Mouse (Mus musculus): Measurements from ENCODE around the gene Asxl1. TPM values are rescaled to one million over a fixed set of nuclear protein-coding genes. Genes with fewer than 3 reads are reported as not detected.

Gene Asxl1
- polyA plus RNA-seq, 1 experiment from 2014 or later: 12.2 TPM

DNA sequence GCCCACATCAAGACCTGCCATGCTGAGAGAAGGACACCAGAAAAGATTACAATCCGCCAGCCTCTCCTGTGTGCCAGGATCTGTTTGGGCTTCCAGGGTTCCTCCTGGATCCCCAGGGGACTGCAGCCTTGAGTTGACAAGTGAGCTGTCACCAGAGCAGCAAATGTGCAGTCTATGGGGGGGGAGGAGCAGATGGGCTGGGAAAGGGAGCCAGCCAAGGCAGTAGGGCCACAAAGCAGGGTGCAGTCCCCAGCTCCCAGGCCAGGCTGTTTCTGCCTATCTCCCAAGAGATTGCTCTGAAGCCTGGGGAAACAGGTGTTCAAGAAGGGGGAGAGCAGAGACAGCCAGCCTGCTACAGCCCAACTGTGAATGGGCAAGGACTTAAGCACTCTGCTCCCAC is 72.8 kb downstream of the Asxl1 start:
- no peaks in the 10 kb centered on the region for H3K9me3 ChIP-seq (replicated peaks)
- no peaks in the 10 kb centered on the region for H3K27me3 ChIP-seq (replicated peaks)
- H3K4me2 ChIP-seq: no peak overlapping the region
- WGBS (ENCODE audit: insufficient replicate concordance): 86% methylated on average over 1 of the region's 1 CpGs
- H3K4me1 ChIP-seq: peaks cover 12% of the 10 kb centered on the region
- H3K4me3 ChIP-seq: no peak overlapping the region
- peak overlapping the region; percentile 36; the same call in 1 of the 2 replicates for H3K27ac ChIP-seq
- peaks cover 93% of the 10 kb centered on the region for H3K36me3 ChIP-seq
- H3K9ac ChIP-seq: no peak overlapping the region
- ATAC-seq: no peak

- Histone ChIP-seq H3K4me2 (no peak overlapping the region), H3K4me1 (peaks cover 36% of the 10 kb centered on the region), H3K27ac (0 out of 2 replicates have a peak overlapping the region, but pooled peaks have one; percentile 29), H3K36me3 (peaks cover 93% of the 10 kb centered on the region), H3K4me3 (no peak overlapping the region), H3K27me3 (replicated peaks) (no peaks in the 10 kb centered on the region), H3K9me3 (replicated peaks) (no peaks in the 10 kb centered on the region), H3K9ac (no peak overlapping the region)
- no peak for ATAC-seq
These were observed 75.6 kb downstream of the Asxl1 start for GRCm38 (mm10) chr2:153421233-153421632.

GRCm38 (mm10) chr2:153422051-153422450 is 76.4 kb downstream of the Asxl1 start:
- Histone ChIP-seq H3K27ac (no peak overlapping the region), H3K9me3 (replicated peaks) (no peaks in the 10 kb centered on the region), H3K4me2 (no peak overlapping the region), H3K4me3 (no peak overlapping the region), H3K36me3 (peaks cover 87% of the 10 kb centered on the region), H3K4me1 (peaks cover 44% of the 10 kb centered on the region), H3K9ac (no peak overlapping the region), H3K27me3 (replicated peaks) (no peaks in the 10 kb centered on the region)
- ATAC-seq: no peak
- WGBS (ENCODE audit: insufficient replicate concordance): 74% methylated on average over 5 of the region's 5 CpGs

GRCm38 (mm10) chr2:153423113-153423512 is 77.5 kb downstream of the Asxl1 start:
- Histone ChIP-seq H3K4me1 (peaks cover 54% of the 10 kb centered on the region), H3K27ac (no peak overlapping the region), H3K4me2 (no peak overlapping the region), H3K27me3 (replicated peaks) (no peaks in the 10 kb centered on the region), H3K4me3 (no peak overlapping the region), H3K9me3 (replicated peaks) (no peaks in the 10 kb centered on the region), H3K9ac (no peak overlapping the region), H3K36me3 (peaks cover 84% of the 10 kb centered on the region)
- 77% methylated on average over 3 of the region's 3 CpGs for WGBS (ENCODE audit: insufficient replicate concordance)
- no peak for ATAC-seq

- no peak overlapping the region for H3K4me2 ChIP-seq
- peaks cover 69% of the 10 kb centered on the region for H3K4me1 ChIP-seq
- peaks cover 84% of the 10 kb centered on the region for H3K36me3 ChIP-seq
- ATAC-seq: no peak
- no peak overlapping the region for H3K4me3 ChIP-seq
- WGBS (ENCODE audit: insufficient replicate concordance): 71% methylated on average over 8 of the region's 8 CpGs
- no peaks in the 10 kb centered on the region for H3K27me3 ChIP-seq (replicated peaks)
- no peaks in the 10 kb centered on the region for H3K9me3 ChIP-seq (replicated peaks)
- H3K9ac ChIP-seq: no peak overlapping the region
- H3K27ac ChIP-seq: peak overlapping the region; percentile 46; the same call in 1 of the 2 replicates
These were observed 78.9 kb downstream of the Asxl1 start for GRCm38 (mm10) chr2:153424557-153424956.

DNA sequence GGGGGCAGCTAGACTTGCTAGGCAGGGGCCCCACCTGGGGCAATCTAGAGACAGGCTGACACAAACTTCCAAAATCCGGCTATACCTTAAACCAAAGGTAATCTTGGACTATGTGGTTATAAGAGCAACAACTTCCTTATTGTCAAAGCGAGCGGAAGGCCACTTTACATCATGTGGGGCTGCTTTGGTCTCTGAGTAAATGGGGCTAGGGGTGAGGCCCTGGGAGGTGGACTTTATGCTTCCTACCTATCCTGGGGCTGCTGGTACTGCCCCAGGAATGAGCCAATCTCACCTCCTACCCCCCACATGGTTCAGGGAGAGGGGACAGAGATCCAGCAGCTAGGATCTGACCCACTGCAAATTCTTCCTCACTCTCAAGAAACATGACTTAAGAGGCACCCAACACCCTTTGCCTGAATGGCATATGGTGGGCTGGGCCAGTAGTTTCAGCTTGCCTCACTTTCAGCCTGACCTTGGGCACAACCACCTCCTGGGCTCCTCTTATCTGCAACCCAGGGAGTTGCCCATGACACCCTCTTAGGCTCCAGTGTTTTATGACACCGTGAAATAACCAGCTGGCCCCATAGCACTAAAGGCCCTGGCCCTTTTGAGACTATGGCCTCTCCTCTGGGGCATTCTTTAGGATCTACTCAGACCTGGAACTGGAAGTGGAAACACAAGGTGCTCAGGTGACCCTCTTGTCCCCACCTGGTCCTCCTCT is 79.7 kb downstream of the Asxl1 start:
- peak overlapping the region; percentile 46; the same call in 1 of the 2 replicates for H3K27ac ChIP-seq
- no peak; the same call in 1 of the 2 replicates for ATAC-seq

DNA sequence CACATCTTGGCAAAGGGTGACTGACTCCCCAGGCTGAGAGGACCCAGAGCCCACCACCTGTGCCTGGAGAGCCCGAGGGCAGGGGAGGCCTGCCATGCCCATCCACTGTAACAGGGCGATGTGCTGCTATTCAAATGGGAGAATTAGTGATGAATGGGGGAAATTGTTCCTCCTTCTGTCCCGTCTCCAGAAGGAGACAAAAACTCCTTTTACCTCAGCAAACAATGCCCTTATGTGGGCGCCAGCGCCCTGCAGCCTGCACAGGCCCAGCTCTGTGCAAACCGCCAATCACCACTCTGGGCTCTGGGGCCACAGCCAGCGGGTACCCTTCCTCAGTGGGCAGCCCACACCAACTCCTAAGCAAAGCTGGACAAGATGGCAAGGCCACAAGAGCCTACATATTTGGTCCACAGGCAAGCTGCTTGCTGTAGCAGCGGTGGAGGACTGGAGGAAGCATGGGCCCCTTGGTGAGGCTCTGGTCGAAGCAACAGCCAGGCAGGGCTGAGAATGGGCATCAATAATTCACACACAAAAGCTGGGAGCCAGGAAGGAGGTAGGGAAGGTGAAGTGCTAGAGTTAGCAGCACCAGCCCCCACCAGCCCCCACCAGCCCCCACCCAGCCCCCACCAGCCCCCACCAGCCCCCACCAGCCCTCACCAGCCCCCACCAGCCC is 80.5 kb downstream of the Asxl1 start:
- Histone ChIP-seq H3K9me3 (replicated peaks) (no peaks in the 10 kb centered on the region), H3K36me3 (peaks cover 84% of the 10 kb centered on the region), H3K4me3 (no peak overlapping the region), H3K4me2 (no peak overlapping the region), H3K4me1 (peaks cover 82% of the 10 kb centered on the region), H3K27me3 (replicated peaks) (no peaks in the 10 kb centered on the region), H3K27ac (peak overlapping the region; percentile 56; the same call in 1 of the 2 replicates), H3K9ac (no peak overlapping the region)
- 82% methylated on average over 9 of the region's 9 CpGs for WGBS (ENCODE audit: insufficient replicate concordance)
- no peak for ATAC-seq

More for the DNA sequence above, 79.7 kb downstream of the Asxl1 start:
- WGBS (ENCODE audit: insufficient replicate concordance): 71% methylated on average over 4 of the region's 4 CpGs
- H3K4me3 ChIP-seq: no peak overlapping the region
- no peak overlapping the region for H3K4me2 ChIP-seq
- peaks cover 84% of the 10 kb centered on the region for H3K36me3 ChIP-seq
- H3K9me3 ChIP-seq (replicated peaks): no peaks in the 10 kb centered on the region
- H3K4me1 ChIP-seq: peaks cover 76% of the 10 kb centered on the region
- H3K9ac ChIP-seq: peak overlapping the region; percentile 5; the same call in 1 of the 2 replicates
- H3K27me3 ChIP-seq (replicated peaks): no peaks in the 10 kb centered on the region

- Histone ChIP-seq H3K27ac (peak overlapping the region; percentile 46; the same call in 1 of the 2 replicates), H3K36me3 (peaks cover 89% of the 10 kb centered on the region), H3K4me3 (no peak overlapping the region), H3K27me3 (replicated peaks) (no peaks in the 10 kb centered on the region), H3K9ac (0 out of 2 replicates have a peak overlapping the region, but pooled peaks have one; percentile 1), H3K4me2 (peak overlapping the region; percentile 13), H3K4me1 (peaks cover 90% of the 10 kb centered on the region), H3K9me3 (replicated peaks) (no peaks in the 10 kb centered on the region)
- ATAC-seq: peak; percentile 65
- 8% methylated on average over 2 of the region's 2 CpGs for WGBS (ENCODE audit: insufficient replicate concordance)
These were observed 81.3 kb downstream of the Asxl1 start for GRCm38 (mm10) chr2:153426931-153427330.

DNA sequence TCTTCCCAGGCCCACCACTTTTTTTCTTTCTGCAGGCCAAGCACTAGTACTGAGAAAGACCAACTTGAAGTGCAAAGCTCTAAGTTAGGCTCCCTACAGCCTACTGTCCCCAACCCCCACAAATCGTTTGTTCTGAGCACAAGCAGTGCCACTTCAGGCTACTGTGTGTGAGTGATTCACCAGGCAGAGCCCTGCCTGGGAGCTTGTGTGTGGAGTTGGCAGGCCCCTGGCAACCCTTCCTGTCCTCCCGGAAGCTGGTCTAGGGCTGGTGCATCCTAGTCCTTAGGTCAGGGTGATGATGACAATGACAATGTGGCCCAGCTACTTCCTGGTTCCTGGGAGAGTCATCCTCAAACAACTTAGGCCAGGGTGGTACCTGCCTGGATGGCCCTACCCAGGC is 82.9 kb downstream of the Asxl1 start:
- peak overlapping the region; percentile 46; the same call in 1 of the 2 replicates for H3K27ac ChIP-seq
- 63% methylated on average over 2 of the region's 2 CpGs for WGBS (ENCODE audit: insufficient replicate concordance)

GRCm38 (mm10) chr2:153430571-153430970 is 84.9 kb downstream of the Asxl1 start:
- H3K36me3 ChIP-seq: peaks cover 88% of the 10 kb centered on the region
- WGBS (ENCODE audit: insufficient replicate concordance): 93% methylated on average over 1 of the region's 1 CpGs
- H3K9ac ChIP-seq: no peak overlapping the region

More for the DNA sequence above, 82.9 kb downstream of the Asxl1 start:
- Histone ChIP-seq H3K4me2 (no peak overlapping the region), H3K27me3 (replicated peaks) (no peaks in the 10 kb centered on the region), H3K4me3 (no peak overlapping the region), H3K9ac (no peak overlapping the region), H3K9me3 (replicated peaks) (no peaks in the 10 kb centered on the region), H3K36me3 (peaks cover 89% of the 10 kb centered on the region), H3K4me1 (peaks cover 94% of the 10 kb centered on the region)
- ATAC-seq: no peak

DNA sequence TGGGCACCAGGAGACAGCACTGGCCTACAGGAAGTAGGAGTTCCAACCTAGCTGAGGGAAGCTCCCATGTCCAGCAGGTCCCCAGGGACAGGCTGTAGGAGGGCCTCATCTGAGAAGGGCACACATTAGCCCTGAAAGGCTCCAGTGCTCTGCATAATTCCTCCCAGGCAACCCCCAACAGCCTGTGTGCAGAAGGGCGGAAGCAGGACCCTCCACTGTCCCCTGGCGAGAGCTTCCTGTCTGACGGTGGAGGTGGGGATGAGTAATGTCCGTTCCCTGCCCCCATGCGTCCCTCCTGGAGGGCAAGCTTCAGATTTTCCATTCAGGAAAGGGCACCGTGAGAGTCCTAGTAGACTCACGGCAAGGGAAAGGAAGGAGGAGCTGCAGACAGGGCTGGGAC is 86.9 kb downstream of the Asxl1 start:
- Histone ChIP-seq H3K4me3 (no peak overlapping the region), H3K9ac (no peak overlapping the region), H3K4me2 (no peak overlapping the region), H3K4me1 (peaks cover 96% of the 10 kb centered on the region), H3K27ac (peak overlapping the region; percentile 47), H3K9me3 (replicated peaks) (no peaks in the 10 kb centered on the region), H3K36me3 (peaks cover 91% of the 10 kb centered on the region), H3K27me3 (replicated peaks) (no peaks in the 10 kb centered on the region)
- 54% methylated on average over 7 of the region's 7 CpGs for WGBS (ENCODE audit: insufficient replicate concordance)
- no peak for ATAC-seq

More at GRCm38 (mm10) chr2:153430571-153430970, 84.9 kb downstream of the Asxl1 start:
- no peak overlapping the region for H3K4me3 ChIP-seq
- no peak overlapping the region for H3K4me2 ChIP-seq
- peaks cover 96% of the 10 kb centered on the region for H3K4me1 ChIP-seq
- H3K27me3 ChIP-seq (replicated peaks): no peaks in the 10 kb centered on the region
- H3K9me3 ChIP-seq (replicated peaks): no peaks in the 10 kb centered on the region
- ATAC-seq: no peak
- H3K27ac ChIP-seq: no peak overlapping the region

- Histone ChIP-seq H3K4me3 (no peak overlapping the region), H3K4me1 (peaks cover 96% of the 10 kb centered on the region), H3K4me2 (no peak overlapping the region), H3K9me3 (replicated peaks) (no peaks in the 10 kb centered on the region), H3K27ac (no peak overlapping the region), H3K36me3 (peaks cover 84% of the 10 kb centered on the region), H3K9ac (no peak overlapping the region), H3K27me3 (replicated peaks) (no peaks in the 10 kb centered on the region)
- no peak for ATAC-seq
- WGBS (ENCODE audit: insufficient replicate concordance): 69% methylated on average over 3 of the region's 3 CpGs
These were observed 88.2 kb downstream of the Asxl1 start for GRCm38 (mm10) chr2:153433859-153434258.
